Mouse (Mus musculus): Measurements from ENCODE around the gene Lasp1. TPM values are rescaled to one million over a fixed set of nuclear protein-coding genes. Genes with fewer than 3 reads are reported as not detected.
A peak's percentile ranks its signal among the peaks of the same experiment; 100 is the strongest.
"Not testable (repeated sequence)": the region's sequence is repeated elsewhere in the genome, so short reads cannot be mapped to it uniquely, and the experiment has no call there.

The Lasp1 gene
- polyA plus RNA-seq, 1 experiment from 2014 or later: 30.0 TPM

GRCm38 (mm10) chr11:97867591-97867990, 68.8 kb downstream of the Lasp1 start:
- Histone ChIP-seq H3K27me3 (ENCODE audit: control insufficient read depth, insufficient read depth, low read length) (no peaks in the 10 kb centered on the region), H3K9ac (ENCODE audit: low read depth, low read length) (no peak overlapping the region), H3K36me3 (ENCODE audit: control insufficient read depth, insufficient read depth, low read length) (no peaks in the 10 kb centered on the region), H3K4me3 (ENCODE audit: low read depth, low read length) (no peak overlapping the region), H3K4me2 (no peak overlapping the region), H3K9me3 (replicated peaks; ENCODE audit: control insufficient read depth, low read length) (no peaks in the 10 kb centered on the region), H3K4me1 (ENCODE audit: control insufficient read depth, insufficient read depth, low read length) (no peaks in the 10 kb centered on the region), H3K27ac (ENCODE audit: low read depth, low read length) (no peak overlapping the region)
- 84% methylated on average over 3 of the region's 3 CpGs for WGBS (ENCODE audit: insufficient replicate concordance)
- no peak for ATAC-seq (replicated peaks; ENCODE audit: insufficient number of reproducible peaks, low FRiP score, low TSS enrichment)

- not testable (repeated sequence) for H3K27ac ChIP-seq (ENCODE audit: low read depth, low read length); H3K27me3 ChIP-seq (ENCODE audit: control insufficient read depth, insufficient read depth, low read length); ATAC-seq (replicated peaks; ENCODE audit: insufficient number of reproducible peaks, low FRiP score, low TSS enrichment); H3K36me3 ChIP-seq (ENCODE audit: control insufficient read depth, insufficient read depth, low read length); H3K9ac ChIP-seq (ENCODE audit: low read depth, low read length); H3K9me3 ChIP-seq (replicated peaks; ENCODE audit: control insufficient read depth, low read length); H3K4me1 ChIP-seq (ENCODE audit: control insufficient read depth, insufficient read depth, low read length); H3K4me2 ChIP-seq; H3K4me3 ChIP-seq (ENCODE audit: low read depth, low read length)
- 80% methylated on average over 5 of the region's 5 CpGs for WGBS (ENCODE audit: insufficient replicate concordance)
These were observed 73.6 kb downstream of the Lasp1 start for GRCm38 (mm10) chr11:97872378-97872777.

DNA sequence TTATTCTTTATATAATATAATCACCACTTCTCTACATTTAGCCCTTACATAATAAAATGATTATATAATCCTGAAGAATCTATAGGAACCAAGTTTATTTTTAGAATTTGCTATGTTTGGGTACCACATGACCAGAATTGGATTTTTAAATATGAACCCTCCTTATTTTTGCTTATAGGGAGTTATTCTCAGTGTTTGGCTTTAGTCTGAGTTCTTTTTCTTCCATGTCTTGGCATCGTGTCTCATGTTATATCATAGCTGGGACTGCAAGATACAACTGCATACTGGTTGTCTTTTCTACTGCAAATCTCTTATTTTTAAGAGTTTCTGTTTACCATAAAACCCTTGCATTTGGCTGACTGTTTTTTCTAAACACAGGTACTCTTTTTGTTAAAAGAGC, 75.6 kb downstream of the Lasp1 start:
- Histone ChIP-seq H3K9ac (ENCODE audit: low read depth, low read length) (no peak overlapping the region), H3K9me3 (replicated peaks; ENCODE audit: control insufficient read depth, low read length) (no peaks in the 10 kb centered on the region), H3K4me2 (no peak overlapping the region), H3K4me3 (ENCODE audit: low read depth, low read length) (no peak overlapping the region), H3K27ac (ENCODE audit: low read depth, low read length) (no peak overlapping the region), H3K27me3 (ENCODE audit: control insufficient read depth, insufficient read depth, low read length) (no peaks in the 10 kb centered on the region), H3K36me3 (ENCODE audit: control insufficient read depth, insufficient read depth, low read length) (no peaks in the 10 kb centered on the region), H3K4me1 (ENCODE audit: control insufficient read depth, insufficient read depth, low read length) (no peaks in the 10 kb centered on the region)
- no peak for ATAC-seq (replicated peaks; ENCODE audit: insufficient number of reproducible peaks, low FRiP score, low TSS enrichment)
- 90% methylated on average over 1 of the region's 1 CpGs for WGBS (ENCODE audit: insufficient replicate concordance)

DNA sequence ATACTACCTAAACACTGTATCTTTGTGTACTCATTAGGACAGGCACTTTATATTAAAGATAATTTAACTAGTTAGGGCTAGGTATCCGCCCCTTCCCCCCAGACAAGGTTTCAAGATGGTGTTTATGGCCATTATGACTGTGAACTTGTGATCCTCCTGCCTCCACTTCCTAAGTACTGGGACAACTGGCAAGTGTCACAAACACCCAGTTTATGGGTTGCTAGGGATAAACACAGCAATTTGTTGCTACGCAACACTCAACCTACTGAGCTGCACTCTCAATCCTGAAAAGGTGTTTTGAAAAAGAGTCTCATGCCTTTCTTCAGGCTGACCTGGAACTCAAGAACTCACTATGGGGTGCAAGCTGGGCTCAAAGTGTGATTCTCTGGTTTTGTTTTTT, 78.5 kb downstream of the Lasp1 start:
- H3K4me2 ChIP-seq: no peak overlapping the region
- no peak for ATAC-seq (replicated peaks; ENCODE audit: insufficient number of reproducible peaks, low FRiP score, low TSS enrichment)
- no peak overlapping the region for H3K9ac ChIP-seq (ENCODE audit: low read depth, low read length)
- no peaks in the 10 kb centered on the region for H3K27me3 ChIP-seq (ENCODE audit: control insufficient read depth, insufficient read depth, low read length)
- no peak overlapping the region for H3K27ac ChIP-seq (ENCODE audit: low read depth, low read length)
- no peaks in the 10 kb centered on the region for H3K36me3 ChIP-seq (ENCODE audit: control insufficient read depth, insufficient read depth, low read length)
- no peaks in the 10 kb centered on the region for H3K4me1 ChIP-seq (ENCODE audit: control insufficient read depth, insufficient read depth, low read length)
- H3K9me3 ChIP-seq (replicated peaks; ENCODE audit: control insufficient read depth, low read length): no peaks in the 10 kb centered on the region
- H3K4me3 ChIP-seq (ENCODE audit: low read depth, low read length): no peak overlapping the region
- WGBS (ENCODE audit: insufficient replicate concordance): 79% methylated on average over 2 of the region's 2 CpGs

- 89% methylated on average over 4 of the region's 4 CpGs for WGBS (ENCODE audit: insufficient replicate concordance)
- Histone ChIP-seq H3K4me3 (ENCODE audit: low read depth, low read length) (no peak overlapping the region), H3K4me2 (no peak overlapping the region)
These were observed 81.6 kb downstream of the Lasp1 start for GRCm38 (mm10) chr11:97880362-97880761.

DNA sequence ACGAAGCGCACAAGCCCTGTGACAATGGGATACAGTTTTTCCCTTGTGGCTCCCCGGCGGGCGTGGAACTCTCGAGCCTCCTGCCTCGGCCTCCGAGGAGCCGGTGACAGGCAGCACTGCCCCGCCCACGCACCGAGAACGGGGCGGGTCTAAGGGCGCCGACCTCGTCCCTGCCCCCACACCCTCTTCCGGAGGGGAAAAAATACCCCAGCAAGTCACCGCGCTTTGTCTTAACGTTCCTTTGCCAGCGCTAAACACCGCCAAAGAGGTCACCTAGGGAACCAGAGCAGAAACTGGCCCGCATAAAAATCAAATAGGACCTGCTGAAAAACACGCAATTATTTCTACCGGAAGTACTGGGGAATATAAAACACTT, 84.7 kb downstream of the Lasp1 start:
- H3K9ac ChIP-seq (ENCODE audit: low read depth, low read length): peak overlapping the region; percentile 70
- H3K36me3 ChIP-seq (ENCODE audit: control insufficient read depth, insufficient read depth, low read length): no peaks in the 10 kb centered on the region
- no peaks in the 10 kb centered on the region for H3K27me3 ChIP-seq (ENCODE audit: control insufficient read depth, insufficient read depth, low read length)
- peak; percentile 72 for ATAC-seq (replicated peaks; ENCODE audit: insufficient number of reproducible peaks, low FRiP score, low TSS enrichment)
- H3K27ac ChIP-seq (ENCODE audit: low read depth, low read length): peak overlapping the region; percentile 85
- H3K4me2 ChIP-seq: peak overlapping the region; percentile 61
- H3K9me3 ChIP-seq (replicated peaks; ENCODE audit: control insufficient read depth, low read length): no peaks in the 10 kb centered on the region
- 6% methylated on average over 26 of the region's 26 CpGs for WGBS (ENCODE audit: insufficient replicate concordance)
- H3K4me1 ChIP-seq (ENCODE audit: control insufficient read depth, insufficient read depth, low read length): no peaks in the 10 kb centered on the region
- peak overlapping the region; percentile 61 for H3K4me3 ChIP-seq (ENCODE audit: low read depth, low read length)

More at GRCm38 (mm10) chr11:97880362-97880761, 81.6 kb downstream of the Lasp1 start:
- Histone ChIP-seq H3K27ac (ENCODE audit: low read depth, low read length) (no peak overlapping the region), H3K9me3 (replicated peaks; ENCODE audit: control insufficient read depth, low read length) (no peaks in the 10 kb centered on the region), H3K27me3 (ENCODE audit: control insufficient read depth, insufficient read depth, low read length) (no peaks in the 10 kb centered on the region), H3K4me1 (ENCODE audit: control insufficient read depth, insufficient read depth, low read length) (no peaks in the 10 kb centered on the region), H3K36me3 (ENCODE audit: control insufficient read depth, insufficient read depth, low read length) (no peaks in the 10 kb centered on the region), H3K9ac (ENCODE audit: low read depth, low read length) (no peak overlapping the region)
- no peak for ATAC-seq (replicated peaks; ENCODE audit: insufficient number of reproducible peaks, low FRiP score, low TSS enrichment)

DNA sequence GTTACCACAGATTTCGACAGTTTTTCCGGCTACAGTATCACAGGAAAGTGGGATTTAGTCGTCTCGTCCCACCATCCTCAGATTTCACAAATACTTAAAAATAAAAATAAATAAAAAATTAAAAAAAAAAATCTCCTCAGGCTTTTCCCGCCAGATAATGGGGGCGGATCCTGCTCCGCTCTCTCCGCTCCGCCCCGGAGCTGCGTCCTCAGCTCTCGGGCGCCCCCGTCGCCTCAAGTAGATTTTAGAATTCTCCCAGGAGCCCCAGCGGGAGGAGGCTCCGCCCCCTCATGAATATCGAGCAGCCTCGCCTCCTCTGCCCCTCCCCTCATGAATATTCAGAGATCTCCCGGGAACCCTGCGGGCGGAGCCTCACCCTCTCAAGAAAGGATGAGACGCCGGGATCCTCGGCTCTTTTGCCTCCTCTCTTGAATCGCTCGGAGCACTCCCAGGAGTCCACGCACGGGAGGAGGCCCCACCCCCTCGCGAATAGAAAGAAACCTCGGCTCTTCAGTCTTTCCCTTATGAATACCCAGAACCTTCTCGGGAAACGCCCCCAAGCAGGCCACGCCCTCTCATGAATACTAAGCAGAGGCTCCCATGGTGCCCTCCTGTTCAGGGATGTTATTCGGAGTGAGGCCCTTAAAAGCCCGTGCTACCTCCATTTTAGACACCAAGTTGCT, 85.3 kb downstream of the Lasp1 start, which contains the start of gene Fbxo47:
Gene Fbxo47 (minus strand): TSS at position 237 of the 683 bp plus-strand sequence.
- ATAC-seq (replicated peaks; ENCODE audit: insufficient number of reproducible peaks, low FRiP score, low TSS enrichment): peak; percentile 95
- Histone ChIP-seq H3K9me3 (replicated peaks; ENCODE audit: control insufficient read depth, low read length) (no peaks in the 10 kb centered on the region), H3K9ac (ENCODE audit: low read depth, low read length) (peak within 1 kb of the TSS; percentile 70), H3K27ac (ENCODE audit: low read depth, low read length) (peak within 1 kb of the TSS; percentile 85), H3K4me1 (ENCODE audit: control insufficient read depth, insufficient read depth, low read length) (no peaks in the 10 kb centered on the region), H3K4me2 (peak within 1 kb of the TSS; percentile 61), H3K27me3 (ENCODE audit: control insufficient read depth, insufficient read depth, low read length) (no peaks in the 10 kb centered on the region), H3K36me3 (ENCODE audit: control insufficient read depth, insufficient read depth, low read length) (no peaks in the 10 kb centered on the region), H3K4me3 (ENCODE audit: low read depth, low read length) (peak within 1 kb of the TSS; percentile 61)
- under 1% methylated on average over 37 of the region's 37 CpGs for WGBS (ENCODE audit: insufficient replicate concordance)

- no peak for ATAC-seq (replicated peaks; ENCODE audit: insufficient number of reproducible peaks, low FRiP score, low TSS enrichment)
- 22% methylated on average over 7 of the region's 7 CpGs for WGBS (ENCODE audit: insufficient replicate concordance)
- Histone ChIP-seq H3K9ac (ENCODE audit: low read depth, low read length) (peak overlapping the region; percentile 65; the same call in 1 of the 2 replicates), H3K27ac (ENCODE audit: low read depth, low read length) (peak overlapping the region; percentile 80), H3K36me3 (ENCODE audit: control insufficient read depth, insufficient read depth, low read length) (no peaks in the 10 kb centered on the region), H3K9me3 (replicated peaks; ENCODE audit: control insufficient read depth, low read length) (no peaks in the 10 kb centered on the region), H3K4me3 (ENCODE audit: low read depth, low read length) (peak overlapping the region; percentile 61), H3K4me1 (ENCODE audit: control insufficient read depth, insufficient read depth, low read length) (no peaks in the 10 kb centered on the region), H3K4me2 (peak overlapping the region; percentile 61), H3K27me3 (ENCODE audit: control insufficient read depth, insufficient read depth, low read length) (no peaks in the 10 kb centered on the region)
These were observed 85.9 kb downstream of the Lasp1 start for GRCm38 (mm10) chr11:97884601-97885185.

Measured in heart, embryonic 11.5 days (tissue).